ENCODE assay signal across 26 mouse cellular contexts in genomic region chr1:131698770-131699169, GRCm38 (mm10). TPM values are rescaled to one million over a fixed set of nuclear protein-coding genes. Genes with fewer than 3 reads are reported as not detected.
A peak's percentile ranks its signal among the peaks of the same experiment; 100 is the strongest.
DNase-seq lines count a peak whose midpoint lies in the region; ATAC-seq and TF ChIP-seq lines count a peak whose summit lies in the region.
"Had no signal": no experiment of that assay in that cellular context is flagged by ENCODE, and none has a peak within 500 bp of the region (broad histone marks: within the 10 kb centered on the region; RNA-seq: fewer than 3 reads in every experiment).

No protein-coding gene starts in this region.

- in situ Hi-C loops in CH12.LX (cut with MboI; ENCODE audit: low pct_ligation_motif_present, low pct_unique_long_range_greater_than_20kb, low sequenced_read_pairs), result no loop called here

- peak; percentile 16 for DNase-seq in liver, adult 2 months (ENCODE audit: extremely low read depth, low read depth, low spot score)
- DNase-seq in liver, embryonic 11.5 days (ENCODE audit: low spot score), result no peak
- DNase-seq in A20 (ENCODE audit: low read depth, low spot score) (peak; percentile 45), CH12.LX (ENCODE audit: extremely low read depth) (peak; percentile 72)
- no peak for DNase-seq in right cerebral cortex, postnatal 25 days
- no peak for DNase-seq in heart, adult 9 months (ENCODE audit: low spot score in 2 of 2)
- no peak for DNase-seq in right cerebral cortex, postnatal 14 days
- DNase-seq: adrenal gland, adult 2 months; adrenal gland, adult 8-10 months; adrenal gland, postnatal 10 days; adrenal gland, postnatal 14 days; adrenal gland, postnatal 25 days; adrenal gland, postnatal 36 days; B cell, adult 2 months; cerebellum, adult 11 months; cerebellum, adult 11-12 months; cerebellum, adult 18-20 months; cerebellum, adult 2 months had no signal

- H3K79me2 ChIP-seq in liver, adult 2 months (ENCODE audit: control insufficient read depth, insufficient read depth, low read length), result no peaks in the 10 kb centered on the region
- H3K79me2 ChIP-seq in CH12.LX (replicated peaks; ENCODE audit: control insufficient read depth, extremely low read depth, insufficient read depth, poor library complexity, severe bottlenecking), result no peaks in the 10 kb centered on the region
- peaks cover 55% of the 10 kb centered on the region for H3K79me2 ChIP-seq in macrophage (ENCODE audit: inconsistent target)

- TF ChIP-seq RAD21 in CH12.LX (IDR thresholded peaks at IDR 0.05; ENCODE audit: low read depth, low read length), result no peak

- TF ChIP-seq POLR2A in liver, adult 2 months (IDR thresholded peaks at IDR 0.05; ENCODE audit: extremely low read depth, insufficient read depth, low read length), result no peak
- TF ChIP-seq POLR2A in CH12.LX (IDR thresholded peaks at IDR 0.05; ENCODE audit: low read depth, low read length), result no peak

- H3K27me3 ChIP-seq in liver, adult 2 months (ENCODE audit: control insufficient read depth, insufficient read depth, low read length), result no peaks in the 10 kb centered on the region
- no peaks in the 10 kb centered on the region for H3K27me3 ChIP-seq in liver, embryonic 11.5 days (replicated peaks; ENCODE audit: control insufficient read depth, insufficient read depth, low read length)
- H3K27me3 ChIP-seq in CH12.LX (replicated peaks), result no peaks in the 10 kb centered on the region
- H3K27me3 ChIP-seq: Patski had no signal

- no peak overlapping the region for H3K27ac ChIP-seq in liver, adult 2 months (replicated peaks; ENCODE audit: insufficient read depth, low read depth, low read length)
- no peak overlapping the region for H3K27ac ChIP-seq in liver, embryonic 11.5 days (ENCODE audit: low read depth, low read length)
- H3K27ac ChIP-seq in CH12.LX (ENCODE audit: insufficient read depth, low read depth) (no peak overlapping the region), macrophage (peak overlapping the region; percentile 88)

- TF ChIP-seq EP300 in CH12.LX (IDR thresholded peaks at IDR 0.05; ENCODE audit: low read length), result peak; percentile 99

- WGBS in liver, adult 2 months, result 89% methylated on average over 3 of the region's 3 CpGs
- 87% methylated on average over 3 of the region's 3 CpGs for WGBS in liver, embryonic 11.5 days
- WGBS in macrophage (ENCODE audit: missing documents), result 94% methylated on average over 3 of the region's 3 CpGs

- H3K36me3 ChIP-seq in liver, adult 2 months (ENCODE audit: control insufficient read depth, insufficient read depth, low read length), result no peaks in the 10 kb centered on the region
- H3K36me3 ChIP-seq in liver, embryonic 11.5 days (ENCODE audit: control insufficient read depth, insufficient read depth, low read length), result no peaks in the 10 kb centered on the region
- H3K36me3 ChIP-seq in CH12.LX (replicated peaks in 1 of 2; ENCODE audit: control insufficient read depth in 1 of 2, insufficient read depth in 1 of 2, low read length in 1 of 2) (no peaks in the 10 kb centered on the region), macrophage (ENCODE audit: inconsistent target) (peaks cover 46% of the 10 kb centered on the region; the same call in 1 of the 2 replicates)
- H3K36me3 ChIP-seq: G1E had no signal

- ATAC-seq in liver, embryonic 11.5 days (replicated peaks; ENCODE audit: low FRiP score), result no peak
- ATAC-seq: activated CD4-positive, CD25-positive, alpha-beta regulatory T cell, adult 4 months; CD4-positive, CD25-positive, alpha-beta regulatory T cell, adult 4 months; Patski had no signal

- no peak for TF ChIP-seq CTCF in liver, adult 2 months (IDR thresholded peaks at IDR 0.05; ENCODE audit: low read depth, low read length)
- TF ChIP-seq CTCF in CH12.LX (conservative IDR thresholded peaks at IDR 0.05 in 1 of 2, IDR thresholded peaks at IDR 0.05 in 1 of 2; ENCODE audit: low read depth in 2 of 2, low read length in 2 of 2), result no peak

- no peak overlapping the region for H3K4me2 ChIP-seq in liver, embryonic 11.5 days
- H3K4me2 ChIP-seq in CH12.LX (ENCODE audit: insufficient read depth, low read depth, poor library complexity, severe bottlenecking), result peak overlapping the region; percentile 64; the same call in 1 of the 2 replicates

- H3K9me3 ChIP-seq in liver, embryonic 11.5 days (ENCODE audit: control insufficient read depth, low read length), result no peaks in the 10 kb centered on the region
- no peaks in the 10 kb centered on the region for H3K9me3 ChIP-seq in CH12.LX (replicated peaks; ENCODE audit: low read length)
- H3K9me3 ChIP-seq: G1E had no signal

- no peak overlapping the region for H3K4me3 ChIP-seq in liver, adult 2 months (ENCODE audit: insufficient read depth, low read depth, low read length)
- no peak overlapping the region for H3K4me3 ChIP-seq in liver, embryonic 11.5 days (ENCODE audit: low read depth, low read length)
- H3K4me3 ChIP-seq in CH12.LX (replicated peaks in 1 of 3; ENCODE audit: low read depth in 2 of 3, low read length in 2 of 3, poor library complexity in 1 of 3), result no peak overlapping the region
- no peak overlapping the region for H3K4me3 ChIP-seq in macrophage (ENCODE audit: inconsistent target)

- dilution Hi-C loops in CH12.LX (cut with MboI; ENCODE audit: extremely low pct_ligation_motif_present, extremely low pct_unique_long_range_greater_than_20kb, low sequenced_read_pairs), result no loop called here

- H3K4me1 ChIP-seq in liver, adult 2 months (ENCODE audit: control insufficient read depth, insufficient read depth, low read length), result no peaks in the 10 kb centered on the region
- H3K4me1 ChIP-seq in liver, embryonic 11.5 days (replicated peaks; ENCODE audit: control insufficient read depth, insufficient read depth, low read length), result no peaks in the 10 kb centered on the region
- peaks cover 28 to 67% of the 10 kb centered on the region in 2 experiments for H3K4me1 ChIP-seq in CH12.LX (ENCODE audit: control insufficient read depth in 1 of 2, insufficient read depth in 2 of 2)

- H3K9ac ChIP-seq in liver, adult 2 months (ENCODE audit: low read depth, low read length), result no peak overlapping the region
- no peak overlapping the region for H3K9ac ChIP-seq in liver, embryonic 11.5 days (ENCODE audit: low read depth, low read length)
- H3K9ac ChIP-seq in CH12.LX (ENCODE audit: insufficient read depth, low read depth), result no peak overlapping the region

TF ChIP-seq in CH12.LX, 34 proteins besides CTCF, POLR2A, EP300 and RAD21 (continues in another document):
- TF ChIP-seq KAT2A (IDR thresholded peaks at IDR 0.05; ENCODE audit: insufficient replicate concordance, low read length) (no peak), JUND (conservative IDR thresholded peaks at IDR 0.05; ENCODE audit: low read depth, low read length) (peak; percentile 97), PAX5 (IDR thresholded peaks at IDR 0.05; ENCODE audit: low read length) (no peak), POLR2AphosphoS2 (IDR thresholded peaks at IDR 0.05; ENCODE audit: low read depth, low read length) (no peak), MAFK (IDR thresholded peaks at IDR 0.05; ENCODE audit: insufficient replicate concordance, low read length) (peak; percentile 78; the same call in 1 of the 2 replicates), MAX (IDR thresholded peaks at IDR 0.05; ENCODE audit: low read length) (no peak), BHLHE40 (IDR thresholded peaks at IDR 0.05; ENCODE audit: low read depth, low read length) (peak; percentile 65), MEF2A (IDR thresholded peaks at IDR 0.05; ENCODE audit: borderline replicate concordance, low read depth, low read length) (peak; percentile 72; the same call in 1 of the 2 replicates), ZC3H11A (IDR thresholded peaks at IDR 0.05; ENCODE audit: low read depth, low read length) (no peak), UBTF (IDR thresholded peaks at IDR 0.05; ENCODE audit: low read depth, low read length) (no peak), ZMIZ1 (IDR thresholded peaks at IDR 0.05; ENCODE audit: low read depth, low read length) (no peak), IRF4 (IDR thresholded peaks at IDR 0.05; ENCODE audit: low read depth, low read length) (peak; percentile 98), ETS1 (conservative IDR thresholded peaks at IDR 0.05; ENCODE audit: low read depth, low read length) (peak; percentile 69), GABPA (IDR thresholded peaks at IDR 0.05; ENCODE audit: insufficient replicate concordance, low read depth, low read length) (no peak), RCOR1 (conservative IDR thresholded peaks at IDR 0.05; ENCODE audit: low read depth, low read length) (peak; percentile 95), E2F4 (IDR thresholded peaks at IDR 0.05; ENCODE audit: insufficient replicate concordance, low read depth, low read length) (no peak), CHD2 (IDR thresholded peaks at IDR 0.05; ENCODE audit: low read length) (peak; percentile 75), JUN (IDR thresholded peaks at IDR 0.05; ENCODE audit: insufficient read depth, low read depth, low read length) (peak; percentile 90), TCF12 (IDR thresholded peaks at IDR 0.05; ENCODE audit: low read depth, low read length) (0 out of 2 replicates have a peak, but pooled peaks have one; percentile 31)

RNA-seq across cellular contexts. Expression of gene Rab7b, which starts 10.3 kb away (rescaled TPM):
- total RNA-seq in liver, adult 2 months (2014; rRNA removed), result 0.83 and 0.87 TPM in 2 replicates
- 0.29 and 0.45 TPM in 2 replicates for polyA plus RNA-seq in liver, adult 2 months (2012; rRNA removed)
- 0.53 and 1.1 TPM in 2 replicates for polyA plus RNA-seq in liver, embryonic 11.5 days (2014; fragmentation: Nextera tagmentation; extraction: Ambion mirVana)
- total RNA-seq in CH12.LX (2012; rRNA removed) (not detected in 2 replicates), CH12.LX (2014; rRNA removed) (not detected in 2 replicates)
- polyA plus RNA-seq in CH12.LX (2012; ENCODE audit: insufficient read length, low read depth) (0.19 and 0.44 TPM in 2 replicates), macrophage (2018) (161 to 338 TPM (median 284 TPM) in 3 replicates)
- total RNA-seq in macrophage (2018; cell fraction: chromatin; rRNA removed), result 100 to 1,000 TPM in 8 of 26 experiments, 10 to 100 TPM in 17, 1 to 10 TPM in 1; 8.3 to 204 (median 87.6) TPM
- 100 to 1,000 TPM; 112 to 252 (median 182) TPM for total RNA-seq in macrophage (2018; cell fraction: cytosol; rRNA removed)
- total RNA-seq in macrophage (2018; cell fraction: nucleus; rRNA removed), result 100 to 1,000 TPM in 18 of 26 experiments, 10 to 100 TPM in 8; 24.3 to 204 (median 119) TPM
- polyA plus RNA-seq: activated CD4-positive, CD25-positive, alpha-beta regulatory T cell, adult 4 months; G1E had no signal

RNA-seq across cellular contexts. Expression of gene Slc26a9, which starts 45.1 kb away (rescaled TPM):
- under 0.01 TPM in 1 of 2 replicates, not detected in the other for total RNA-seq in liver, adult 2 months (2014; rRNA removed)
- not detected in 2 replicates for polyA plus RNA-seq in liver, adult 2 months (2012; rRNA removed)
- polyA plus RNA-seq in liver, embryonic 11.5 days (2014; fragmentation: Nextera tagmentation; extraction: Ambion mirVana), result not detected in 2 replicates
- total RNA-seq in CH12.LX (2012; rRNA removed) (not detected in 2 replicates), CH12.LX (2014; rRNA removed) (not detected in 2 replicates)
- polyA plus RNA-seq in CH12.LX (2012; ENCODE audit: insufficient read length, low read depth) (0.29 and 0.31 TPM in 2 replicates), macrophage (2018) (0.05 TPM in 1 of 3 replicates, not detected in the others)
- 1 to 10 TPM in 1 of 26 experiments, under 1 TPM in 5, not detected in 20; 0.16 to 1.5 (median 0.42) TPM for total RNA-seq in macrophage (2018; cell fraction: chromatin; rRNA removed)
- under 1 TPM in 2 of 26 experiments, not detected in 24; 0.03 to 0.05 TPM for total RNA-seq in macrophage (2018; cell fraction: cytosol; rRNA removed)
- total RNA-seq in macrophage (2018; cell fraction: nucleus; rRNA removed), result under 1 TPM in 8 of 26 experiments, not detected in 18; 0.12 to 0.89 (median 0.33) TPM
- total RNA-seq: adrenal gland, adult 18-20 months; adrenal gland, postnatal 36 days; MEL had no signal
- polyA plus RNA-seq: activated CD4-positive, CD25-positive, alpha-beta regulatory T cell, adult 4 months; C2C12; CD4-positive, CD25-positive, alpha-beta regulatory T cell, adult 4 months had no signal

Comparison
In these comparisons a context has a peak if more than half of its experiments do, and no peak if none do; other contexts are left out.
1. DNase-seq: peak in liver, adult 2 months (single experiment), A20 (single experiment) and CH12.LX (single experiment); none in liver, embryonic 11.5 days (single experiment), right cerebral cortex, postnatal 25 days (single experiment), heart, adult 9 months (0 of 2) and right cerebral cortex, postnatal 14 days (single experiment).
2. RNA of gene Rab7b, which starts 10.3 kb away (polyA plus RNA-seq): 161 to 338 TPM in macrophage; 0.53 to 1.1 TPM in liver, embryonic 11.5 days, 0.29 to 0.45 TPM in liver, adult 2 months and 0.19 to 0.44 TPM in CH12.LX; every median in the first group is over 10 times any median in the second.